Mouse (Mus musculus) adrenal gland, adult 2 months (tissue): Measurements from ENCODE around the gene Sept9. TPM values are rescaled to one million over a fixed set of nuclear protein-coding genes. Genes with fewer than 3 reads are reported as not detected.
A peak's percentile ranks its signal among the peaks of the same experiment; 100 is the strongest.
"Not testable (repeated sequence)": the region's sequence is repeated elsewhere in the genome, so short reads cannot be mapped to it uniquely, and the experiment has no call there.

Experiments used
- DNase-seq: peaks from one replicate; pipeline ENCODE4 v3.0.0; 2021
- polyA plus RNA-seq: library from polyadenylated mRNA; depleted of rRNA; stranded (reverse); fragments of >200 nt; gene quantifications from 2 replicates; pipeline ENCODE4 v1.2.3, GENCODE M21; 2012
- total RNA-seq, 2 experiments: library from RNA; stranded (reverse); gene quantifications; 2 replicates each; pipeline ENCODE4 v1.2.3; 2021

Gene Sept9
- total and polyA plus RNA-seq, 3 experiments = 53.7 to 149 (median 143) TPM

GRCm38 (mm10) chr11:117312936-117313335, 113.5 kb downstream of the Sept9 start:
- peak; percentile 65 for DNase-seq

- no peak for DNase-seq
These were observed 114.0 kb downstream of the Sept9 start for GRCm38 (mm10) chr11:117313446-117313845.

- DNase-seq = peak; percentile 85
These were observed 114.6 kb downstream of the Sept9 start for GRCm38 (mm10) chr11:117314026-117314425.

- peak; percentile 70 for DNase-seq
These were observed 115.1 kb downstream of the Sept9 start for GRCm38 (mm10) chr11:117314520-117314919.

- DNase-seq = peak; percentile 92
These were observed 115.8 kb downstream of the Sept9 start for GRCm38 (mm10) chr11:117315309-117315708.

- DNase-seq = peak; percentile 39
These were observed 117.2 kb downstream of the Sept9 start for GRCm38 (mm10) chr11:117316441-117317331.

- DNase-seq = no peak
These were observed 118.1 kb downstream of the Sept9 start for GRCm38 (mm10) chr11:117317429-117318101.

GRCm38 (mm10) chr11:117318202-117318601, 118.7 kb downstream of the Sept9 start:
- no peak for DNase-seq

- DNase-seq = no peak
These were observed 119.5 kb downstream of the Sept9 start for GRCm38 (mm10) chr11:117318731-117319542.

- DNase-seq = no peak
These were observed 120.3 kb downstream of the Sept9 start for GRCm38 (mm10) chr11:117319543-117320335.

GRCm38 (mm10) chr11:117320482-117320881, 121.0 kb downstream of the Sept9 start:
- no peak for DNase-seq

- DNase-seq = peak; percentile 41
These were observed 122.0 kb downstream of the Sept9 start for GRCm38 (mm10) chr11:117321311-117321971.

- DNase-seq = no peak
These were observed 122.8 kb downstream of the Sept9 start for GRCm38 (mm10) chr11:117322311-117322710.

- DNase-seq = peak; percentile 60
These were observed 123.5 kb downstream of the Sept9 start for GRCm38 (mm10) chr11:117322730-117323579.

- DNase-seq = no peak
These were observed 124.6 kb downstream of the Sept9 start for GRCm38 (mm10) chr11:117323976-117324574.

- DNase-seq = not testable (repeated sequence)
These were observed 125.3 kb downstream of the Sept9 start for GRCm38 (mm10) chr11:117324718-117325117.

GRCm38 (mm10) chr11:117325131-117325467, 125.6 kb downstream of the Sept9 start:
- no peak for DNase-seq

- DNase-seq = peak; percentile 32
These were observed 126.1 kb downstream of the Sept9 start for GRCm38 (mm10) chr11:117325468-117326139.
